Mouse (Mus musculus) spleen, adult 2 months (tissue): ENCODE results near the gene Zfp398. TPM values are rescaled to one million over a fixed set of nuclear protein-coding genes. Genes with fewer than 3 reads are reported as not detected.
"Not testable (repeated sequence)": the region's sequence is repeated elsewhere in the genome, so short reads cannot be mapped to it uniquely, and the experiment has no call there.

Source experiments
- DNase-seq, 2 experiments: peaks; one replicate each; pipeline versions ENCODE4 v3.0.0 to v3.0.0-alpha.2; 2012 to 2021; ENCODE audit warnings: low spot score in 2 of 2, low read depth in 1 of 2
- H3K27ac ChIP-seq: fragments of 200-500 bp; 2 replicates; pipeline ENCODE4 v1.5.1; 2012; ENCODE audit warnings: low read length, inconsistent platforms; ENCODE audit not compliant: insufficient read depth
- H3K27me3 ChIP-seq: fragments of 200-500 bp; 2 replicates; pipeline ENCODE4 v1.6.1; 2012; ENCODE audit warnings: mild to moderate bottlenecking, moderate library complexity, low read length, inconsistent platforms; ENCODE audit not compliant: control insufficient read depth, insufficient read depth
- H3K36me3 ChIP-seq: fragments of 200-500 bp; 2 replicates; pipeline ENCODE4 v1.6.1; 2012; ENCODE audit warnings: mild to moderate bottlenecking, low read length, inconsistent platforms; ENCODE audit not compliant: control insufficient read depth, insufficient read depth
- H3K4me1 ChIP-seq: fragments of 200-500 bp; 2 replicates; pipeline ENCODE4 v1.6.1; 2011; ENCODE audit warnings: inconsistent platforms; ENCODE audit not compliant: control insufficient read depth, insufficient read depth, insufficient read length
- H3K4me3 ChIP-seq: fragments of 200-500 bp; 2 replicates; pipeline ENCODE4 v1.5.1; 2011; ENCODE audit warnings: mild to moderate bottlenecking, inconsistent platforms; ENCODE audit not compliant: insufficient read depth, insufficient read length; ENCODE audit errors: extremely low read depth
- CTCF ChIP-seq: fragments of 200-500 bp; IDR thresholded peaks from 2 replicates; pipeline ENCODE4 v1.5.1; 2011; ENCODE audit warnings: mild to moderate bottlenecking, inconsistent platforms; ENCODE audit not compliant: insufficient read depth, insufficient read length, insufficient replicate concordance; ENCODE audit errors: extremely low read depth
- POLR2A ChIP-seq: fragments of 200-500 bp; IDR thresholded peaks from 2 replicates; pipeline ENCODE4 v1.6.1; 2011; ENCODE audit warnings: low read depth, low read length, inconsistent platforms
- WGBS: fragments of 180-500 bp; shearing (Covaris S2); methylation state at CpG from one replicate; pipeline ENCODE4 v1.1.7; 2018; 5-methylcytosine and 5-hydroxymethylcytosine counted together
- polyA plus RNA-seq: library from polyadenylated mRNA; depleted of rRNA; stranded (reverse); fragments of >200 nt; gene quantifications from 2 replicates; pipeline ENCODE4 v1.2.3, GENCODE M21; 2012

Gene Zfp398
- polyA plus RNA-seq, 1 experiment: 13.0 TPM

- Histone ChIP-seq H3K27ac (no peak overlapping the region), H3K27me3 (no peaks in the 10 kb centered on the region), H3K4me3 (no peak overlapping the region), H3K4me1 (no peaks in the 10 kb centered on the region; the same call in 1 of the 2 replicates), H3K36me3 (peaks cover 3% of the 10 kb centered on the region; the same call in 1 of the 2 replicates)
- DNase-seq: no peak
- WGBS: 84% methylated on average over 2 of the region's 2 CpGs
- no peak for TF ChIP-seq CTCF
- no peak for TF ChIP-seq POLR2A
These were observed 2.2 kb downstream of the Zfp398 start for GRCm38 (mm10) chr6:47837630-47838029.

GRCm38 (mm10) chr6:47841077-47841476 is 5.6 kb downstream of the Zfp398 start:
- TF ChIP-seq CTCF: no peak
- TF ChIP-seq POLR2A: no peak
- H3K27me3 ChIP-seq: no peaks in the 10 kb centered on the region
- H3K27ac ChIP-seq: no peak overlapping the region
- DNase-seq: no peak
- no peaks in the 10 kb centered on the region; the same call in 1 of the 2 replicates for H3K4me1 ChIP-seq
- H3K36me3 ChIP-seq: peaks cover 3% of the 10 kb centered on the region; the same call in 1 of the 2 replicates
- WGBS: 96% methylated on average over 1 of the region's 1 CpGs
- no peak overlapping the region for H3K4me3 ChIP-seq

GRCm38 (mm10) chr6:47841831-47842230 is 6.4 kb downstream of the Zfp398 start:
- 90% methylated on average over 2 of the region's 2 CpGs for WGBS
- no peak for DNase-seq
- Histone ChIP-seq H3K4me1 (no peaks in the 10 kb centered on the region; the same call in 1 of the 2 replicates), H3K36me3 (peaks cover 3% of the 10 kb centered on the region; the same call in 1 of the 2 replicates), H3K4me3 (no peak overlapping the region), H3K27ac (no peak overlapping the region), H3K27me3 (no peaks in the 10 kb centered on the region)
- TF ChIP-seq CTCF (no peak), POLR2A (no peak)

- Histone ChIP-seq H3K27ac (no peak overlapping the region), H3K36me3 (peaks cover 3% of the 10 kb centered on the region; the same call in 1 of the 2 replicates), H3K4me3 (no peak overlapping the region), H3K4me1 (no peaks in the 10 kb centered on the region), H3K27me3 (no peaks in the 10 kb centered on the region)
- WGBS: 90% methylated on average over 1 of the region's 1 CpGs
- no peak for DNase-seq
- TF ChIP-seq CTCF (no peak), POLR2A (no peak)
These were observed 6.9 kb downstream of the Zfp398 start for GRCm38 (mm10) chr6:47842337-47842736.

GRCm38 (mm10) chr6:47845779-47846178 is 10.3 kb downstream of the Zfp398 start:
- Histone ChIP-seq H3K27ac (no peak overlapping the region), H3K4me1 (no peaks in the 10 kb centered on the region), H3K36me3 (peaks cover 2% of the 10 kb centered on the region; the same call in 1 of the 2 replicates), H3K27me3 (no peaks in the 10 kb centered on the region), H3K4me3 (no peak overlapping the region)
- DNase-seq: no peak
- TF ChIP-seq CTCF (no peak), POLR2A (no peak)

- TF ChIP-seq POLR2A: no peak
- TF ChIP-seq CTCF: no peak
- DNase-seq: no peak
- Histone ChIP-seq H3K4me3 (no peak overlapping the region), H3K36me3 (peaks cover 12% of the 10 kb centered on the region), H3K27ac (no peak overlapping the region), H3K4me1 (no peaks in the 10 kb centered on the region), H3K27me3 (no peaks in the 10 kb centered on the region)
- WGBS: 95% methylated on average over 6 of the region's 6 CpGs
These were observed 21.8 kb downstream of the Zfp398 start for GRCm38 (mm10) chr6:47857241-47857640.

GRCm38 (mm10) chr6:47857729-47858128 is 22.3 kb downstream of the Zfp398 start:
- H3K36me3 ChIP-seq: peaks cover 14% of the 10 kb centered on the region
- not testable (repeated sequence) for H3K27me3 ChIP-seq, H3K4me3 ChIP-seq, DNase-seq, H3K4me1 ChIP-seq, H3K27ac ChIP-seq
- 91% methylated on average over 3 of the region's 3 CpGs for WGBS
